Mouse (Mus musculus) urinary bladder, postnatal 14 days (tissue): Measurements from ENCODE around the gene Tpte.
A peak's percentile ranks its signal among the peaks of the same experiment; 100 is the strongest.

Source experiments
- DNase-seq: peaks from one replicate; pipeline ENCODE4 v3.0.0; 2021; ENCODE audit warnings: low spot score

Gene Tpte

DNA sequence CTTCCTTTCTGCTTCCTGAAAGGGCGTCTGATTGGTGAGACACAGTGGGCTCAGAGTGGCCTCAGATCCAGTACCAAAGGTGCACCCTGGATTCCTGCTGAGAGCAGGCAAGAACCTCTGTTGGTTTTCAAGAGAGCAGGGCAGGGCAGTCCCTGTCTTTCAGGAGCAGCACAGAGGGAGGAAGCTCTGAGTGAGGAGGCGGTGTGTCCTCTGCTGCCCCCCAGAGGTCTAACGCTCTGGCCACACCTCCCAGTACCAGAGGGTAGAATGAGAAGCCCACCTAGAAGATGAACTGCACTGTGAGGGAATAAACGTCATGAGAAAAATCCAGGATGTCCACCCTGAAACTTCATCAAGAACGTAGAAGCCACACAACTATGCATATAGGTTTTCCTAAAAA lies 93.7 kb downstream of the Tpte start:
- peak; percentile 27 for DNase-seq

DNA sequence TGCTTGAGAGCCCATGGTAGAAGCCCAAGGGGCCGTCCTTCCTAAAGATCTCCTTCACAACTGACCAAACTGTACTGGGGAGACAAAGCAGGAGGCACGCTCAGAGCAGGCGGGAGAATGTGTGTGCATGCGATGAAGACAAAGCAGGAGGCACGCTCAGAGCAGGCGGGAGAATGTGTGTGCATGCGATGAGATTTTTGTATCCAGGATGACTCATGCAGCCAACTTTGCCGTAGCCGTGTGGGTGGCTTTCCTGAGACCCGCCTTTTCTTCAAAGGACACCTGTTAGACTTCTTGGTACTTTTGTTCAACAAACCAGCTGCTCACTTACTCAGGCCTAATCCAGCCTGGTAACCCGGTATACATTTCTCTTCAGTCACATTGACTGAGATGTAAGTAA lies 97.7 kb downstream of the Tpte start:
- no peak for DNase-seq

DNA sequence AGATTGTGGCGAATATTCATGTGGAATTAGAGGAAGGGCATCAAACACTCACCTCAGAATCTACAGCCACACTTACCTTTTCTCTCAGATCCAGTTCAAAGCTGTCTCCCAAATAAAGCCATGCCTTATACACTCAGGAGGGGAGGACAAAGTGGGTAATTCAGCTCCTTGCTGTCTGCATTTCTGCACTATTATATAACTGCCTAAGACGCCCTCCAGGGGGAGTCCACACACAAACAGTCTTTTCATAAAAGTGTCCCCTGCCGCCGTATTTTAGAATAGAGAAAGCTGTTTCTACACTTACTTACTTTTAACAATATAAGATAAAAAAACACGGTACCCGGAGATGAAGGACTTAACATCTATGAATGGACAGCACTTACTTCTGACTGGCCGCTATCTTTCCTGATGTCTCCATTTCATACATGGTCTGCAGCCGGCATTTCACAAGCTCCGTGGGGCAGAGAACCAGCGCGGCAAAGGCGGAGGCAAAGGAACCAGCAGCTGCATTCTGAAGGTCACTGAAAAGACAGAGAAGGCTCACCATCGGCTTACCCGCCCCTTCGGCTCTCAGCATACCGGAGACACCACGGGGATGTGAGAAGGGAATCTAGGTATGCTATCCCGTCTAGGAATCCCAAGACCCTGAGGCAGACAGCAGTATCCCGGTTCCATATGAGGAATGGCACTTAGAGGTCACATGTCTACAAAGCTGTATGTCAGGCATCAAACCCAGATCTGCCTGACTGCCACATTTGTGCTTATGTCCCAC lies 99.8 kb downstream of the Tpte start:
- no peak for DNase-seq

DNA sequence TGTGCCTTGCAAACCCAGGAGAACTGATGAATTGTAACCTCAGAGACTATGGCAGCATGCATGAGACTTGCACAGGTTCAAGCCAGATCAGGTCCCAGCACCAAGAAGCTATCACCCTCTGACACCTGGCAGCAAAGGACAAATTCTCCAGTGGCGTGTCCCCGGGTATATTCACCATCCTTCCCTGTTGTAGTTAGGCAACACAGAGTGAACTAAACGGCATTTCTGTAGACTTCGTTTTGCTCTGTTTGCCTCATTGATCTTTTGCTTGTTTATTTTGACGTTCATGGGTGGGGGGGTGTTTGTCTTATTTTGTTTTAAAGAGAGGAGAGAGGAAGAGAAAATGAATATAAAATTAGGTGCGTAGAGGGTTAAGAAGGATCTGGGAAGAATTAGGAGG lies 101.9 kb downstream of the Tpte start:
- no peak for DNase-seq

DNA sequence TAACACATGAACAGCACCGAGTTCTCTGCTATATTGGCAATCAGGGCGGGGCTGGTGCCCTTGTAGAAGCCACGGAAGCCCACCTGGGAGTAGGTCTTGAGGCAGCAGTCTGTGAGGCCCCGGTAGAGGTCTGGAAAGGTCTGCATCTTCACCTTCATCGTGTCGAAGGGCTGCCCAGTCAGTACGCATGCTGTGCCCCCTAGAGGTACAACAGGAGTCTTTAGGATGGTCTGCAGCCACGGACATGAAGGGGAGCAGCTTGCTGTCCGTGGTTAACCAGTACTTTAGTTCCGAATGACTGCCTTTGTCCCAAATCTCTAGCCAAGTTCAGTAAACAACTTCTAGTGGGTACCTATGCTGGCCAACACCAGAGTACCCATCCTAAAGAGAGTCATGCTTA lies 106.6 kb downstream of the Tpte start:
- no peak for DNase-seq

DNA sequence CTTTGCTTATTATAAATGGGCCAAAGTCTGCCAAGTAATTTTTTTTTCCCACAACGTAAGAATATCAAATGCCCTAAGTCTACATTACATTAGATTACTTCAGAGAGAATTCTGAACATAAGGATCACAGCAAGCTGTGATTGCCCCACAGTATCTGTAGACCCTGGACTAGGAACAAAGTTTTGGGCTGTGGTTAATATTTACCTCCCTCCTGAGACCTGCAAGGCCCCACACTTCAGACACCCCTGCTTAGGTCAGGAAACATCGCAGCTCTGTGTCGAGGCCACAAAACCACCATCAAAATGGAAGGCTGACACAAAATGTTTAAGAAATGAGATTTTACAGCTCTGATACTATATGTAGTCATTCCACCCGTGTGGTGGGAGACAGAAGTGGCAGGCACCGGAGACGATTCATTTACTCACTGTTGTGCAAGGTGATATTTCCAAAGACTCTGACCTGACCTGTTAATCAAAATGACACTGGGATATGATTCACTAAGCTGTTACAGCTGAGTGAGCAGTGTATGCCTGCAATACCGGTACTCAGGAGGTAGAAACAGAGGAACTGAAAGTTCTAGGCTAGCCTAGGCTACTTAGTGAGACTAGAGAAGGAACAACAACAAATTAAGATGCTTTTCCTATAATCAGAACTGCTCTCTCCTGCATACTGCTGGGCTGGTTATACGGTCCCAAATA lies 107.7 kb downstream of the Tpte start:
- no peak for DNase-seq

DNA sequence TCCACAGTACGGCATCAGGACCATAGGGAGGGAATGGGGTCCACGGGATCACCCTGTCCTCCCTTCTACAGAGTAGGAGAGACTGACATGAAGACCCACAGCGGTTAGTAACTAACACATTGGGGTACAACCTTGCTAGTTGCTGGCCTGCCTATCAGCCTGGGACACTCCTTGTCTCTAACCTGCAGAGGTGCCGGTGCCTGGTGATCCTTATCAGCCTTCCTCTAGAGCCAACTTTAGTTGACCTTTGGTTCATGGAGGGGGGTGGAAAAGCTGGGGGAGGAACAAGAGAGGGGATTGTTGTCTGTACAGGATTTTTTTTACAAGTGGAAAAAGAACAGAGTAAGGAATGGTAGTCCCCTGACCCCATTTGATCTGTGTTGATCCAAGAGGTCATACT lies 111.2 kb downstream of the Tpte start:
- DNase-seq = no peak

DNA sequence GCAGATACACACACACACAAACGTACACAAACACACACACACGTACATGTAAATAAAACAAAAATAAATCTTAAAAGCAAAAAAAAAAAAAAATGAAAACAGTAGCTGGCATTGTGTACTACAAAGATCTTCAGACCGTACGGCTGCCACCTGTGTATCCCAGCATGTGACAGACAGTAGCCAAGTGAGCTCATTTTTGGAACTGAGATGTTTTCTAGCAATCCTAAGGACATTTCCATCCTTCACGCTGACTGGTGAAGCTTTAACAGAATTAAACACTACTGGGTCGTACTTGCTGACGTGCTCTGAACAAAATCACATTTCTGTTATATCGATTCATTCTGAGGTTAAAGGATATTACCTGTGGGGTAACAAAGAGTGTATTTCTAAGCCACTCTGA lies 112.0 kb downstream of the Tpte start:
- no peak for DNase-seq

DNA sequence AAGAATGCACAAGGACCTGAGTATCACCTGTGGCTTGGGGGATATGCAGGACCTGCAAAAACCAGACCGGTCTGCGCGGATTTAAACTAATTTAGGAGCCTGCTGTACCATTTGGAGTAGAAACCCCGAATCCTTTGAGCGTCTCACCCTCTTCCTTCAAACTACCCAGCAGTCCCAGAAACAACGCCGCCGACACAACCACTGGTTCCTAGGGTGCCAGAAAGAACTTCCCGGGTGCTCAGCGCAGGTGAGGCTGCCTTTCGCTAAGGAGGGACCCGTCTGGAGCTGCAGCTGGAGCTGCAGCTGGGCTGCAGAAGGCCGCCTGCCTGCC lies 114.5 kb downstream of the Tpte start:
- DNase-seq = no peak

DNA sequence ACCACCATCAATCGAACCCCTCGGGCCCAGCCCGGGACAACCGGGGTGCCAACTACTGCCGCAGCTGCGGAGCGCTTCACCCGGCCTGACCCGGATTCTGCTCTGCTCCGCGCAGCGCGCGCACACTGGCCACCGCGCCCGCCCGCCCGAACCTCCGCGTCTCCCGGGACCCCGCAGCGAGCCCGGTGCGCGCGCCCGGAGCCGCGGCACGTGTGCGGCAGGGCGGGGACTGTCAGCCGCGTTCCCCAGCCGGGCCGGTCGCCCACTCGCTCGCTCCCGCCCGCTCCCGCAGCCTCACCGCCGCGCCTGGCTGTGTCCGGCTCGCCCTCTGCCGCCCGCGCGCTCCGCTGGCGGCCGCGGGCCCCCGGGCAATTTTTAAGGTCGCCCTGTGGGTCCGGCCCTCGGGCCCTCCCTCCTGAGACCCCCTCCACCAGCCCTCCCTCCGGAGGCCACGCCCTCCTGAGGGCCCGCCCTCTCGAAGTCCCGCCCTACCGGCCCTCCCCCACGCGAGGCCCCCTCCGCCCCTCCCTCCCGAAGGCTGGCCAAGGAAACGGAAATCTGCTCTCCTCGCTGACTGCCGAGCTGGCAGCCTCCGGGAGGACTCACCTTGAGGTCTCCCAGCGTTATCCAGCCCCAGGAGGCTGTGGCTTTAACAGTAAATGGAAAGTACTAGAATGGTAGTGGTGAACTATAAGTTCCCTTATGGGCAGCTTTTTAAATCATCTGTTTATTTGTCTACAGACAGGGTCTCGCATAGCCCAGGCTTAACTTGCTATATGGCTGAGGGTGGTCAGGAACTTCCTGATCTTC lies 115.1 kb downstream of the Tpte start, which contains the start of gene Slc25a15:
TSS of gene Slc25a15 (minus strand) at position 456 of the 810 bp plus-strand sequence.
- peak; percentile 91 for DNase-seq

DNA sequence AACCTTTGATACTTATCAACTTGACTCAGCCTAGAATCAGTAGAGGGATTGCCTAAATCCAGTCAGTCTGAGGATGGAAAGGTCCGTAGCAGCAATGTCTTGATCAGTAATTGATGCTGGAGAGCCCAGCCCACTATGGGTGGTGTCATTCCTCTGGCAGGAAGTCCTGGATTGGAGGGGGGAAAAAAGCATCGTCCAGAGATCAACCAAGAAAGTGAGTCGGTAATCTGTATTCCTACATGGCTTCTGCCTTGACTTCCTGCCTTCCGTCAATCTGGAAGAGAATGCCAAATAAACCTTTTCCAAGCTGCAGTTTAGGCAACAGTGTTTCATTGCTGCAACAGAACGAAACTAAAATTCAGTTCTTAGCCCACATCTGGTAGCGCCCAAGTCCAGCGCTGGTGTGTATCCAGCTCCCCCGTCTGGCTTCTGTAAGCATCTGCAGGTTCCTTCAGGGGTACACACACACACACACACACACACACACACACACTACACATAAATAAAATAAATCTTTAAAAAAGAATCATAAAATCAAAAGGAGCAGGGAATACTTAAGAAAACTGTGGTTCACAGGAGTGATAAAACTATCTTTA lies 116.1 kb downstream of the Tpte start:
- DNase-seq = no peak

DNA sequence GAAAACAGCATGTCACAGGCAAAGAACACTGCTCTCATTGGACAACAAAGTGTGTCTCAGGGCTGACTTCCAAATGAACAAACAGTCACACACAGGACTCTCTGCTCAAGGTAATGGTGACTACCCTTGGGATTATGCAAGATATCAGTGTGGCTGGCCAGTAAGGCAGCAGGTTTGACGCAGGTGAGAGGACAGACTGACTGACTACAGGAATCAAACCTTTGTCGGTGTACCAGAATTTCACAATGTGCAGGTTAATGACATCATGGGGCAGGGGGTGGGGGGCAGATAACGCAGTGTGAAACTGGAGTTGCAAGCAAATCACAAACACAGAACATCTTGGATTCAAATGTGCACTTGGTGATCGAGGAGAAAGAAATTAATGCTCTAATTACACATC lies 117.4 kb downstream of the Tpte start:
- DNase-seq = no peak

DNA sequence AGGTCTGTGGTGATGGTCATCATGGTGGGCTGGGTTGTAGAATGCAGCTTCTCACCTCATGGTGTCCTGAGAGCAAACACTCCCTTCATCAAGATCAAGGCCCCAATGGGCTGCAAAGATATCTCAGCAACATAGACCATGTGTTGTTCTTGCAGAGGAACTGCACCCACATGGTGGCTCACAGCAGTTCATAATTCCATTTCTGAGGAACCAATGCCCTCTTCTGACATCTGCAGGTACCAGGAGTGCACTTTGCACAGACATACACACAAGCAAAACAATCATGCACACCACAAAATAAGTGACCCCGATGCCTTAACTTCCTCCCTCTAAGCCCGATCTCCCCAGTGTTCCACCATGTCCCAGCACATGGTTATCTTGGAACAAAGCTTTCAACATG lies 120.0 kb downstream of the Tpte start:
- no peak for DNase-seq

DNA sequence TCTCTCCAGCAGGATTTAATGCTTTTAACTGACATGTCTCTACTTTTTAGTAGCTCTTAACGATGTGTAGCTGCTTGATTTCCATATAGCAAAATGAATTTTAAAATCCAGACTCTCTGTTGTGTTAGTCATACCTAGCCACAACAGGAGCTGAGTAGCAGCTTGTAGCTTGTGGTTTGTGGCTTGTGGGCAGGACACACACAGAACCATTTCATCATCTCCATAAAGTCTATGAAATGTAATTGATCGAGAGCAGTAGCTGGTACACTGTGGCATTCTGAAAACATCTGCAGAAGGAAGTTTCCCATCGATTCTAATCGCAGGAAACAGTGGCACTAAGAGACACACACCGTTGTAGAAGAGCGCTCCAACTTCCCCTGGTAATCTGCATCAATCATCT lies 122.5 kb downstream of the Tpte start:
- no peak for DNase-seq

DNA sequence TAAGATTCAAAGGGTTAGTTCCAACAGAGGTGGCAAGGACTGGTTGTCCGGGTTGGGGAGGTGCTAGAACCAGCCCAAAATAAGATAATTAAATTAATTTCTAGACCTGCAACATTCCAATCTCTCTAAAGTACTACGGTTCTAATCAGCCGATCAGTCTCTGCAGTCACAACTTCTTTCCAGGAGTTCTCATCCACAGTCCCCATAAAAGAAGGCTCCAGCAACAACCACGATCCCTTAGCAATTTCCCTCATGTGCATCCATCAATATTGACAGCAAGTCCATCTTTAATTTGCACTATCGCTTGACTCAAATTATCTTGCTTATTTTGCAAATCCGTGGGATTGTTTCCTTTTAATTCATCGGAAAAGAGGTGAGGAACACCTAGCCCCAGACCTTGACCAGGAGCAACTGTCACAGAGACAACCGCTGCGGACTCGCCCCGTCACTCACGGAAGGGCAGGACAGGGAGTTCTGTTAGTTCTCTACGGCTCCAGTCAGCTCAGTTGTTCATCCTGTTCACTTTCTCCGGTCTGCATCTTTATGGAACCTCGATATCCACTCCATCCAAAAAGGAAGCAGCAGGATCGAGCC lies 127.5 kb downstream of the Tpte start:
- no peak for DNase-seq

DNA sequence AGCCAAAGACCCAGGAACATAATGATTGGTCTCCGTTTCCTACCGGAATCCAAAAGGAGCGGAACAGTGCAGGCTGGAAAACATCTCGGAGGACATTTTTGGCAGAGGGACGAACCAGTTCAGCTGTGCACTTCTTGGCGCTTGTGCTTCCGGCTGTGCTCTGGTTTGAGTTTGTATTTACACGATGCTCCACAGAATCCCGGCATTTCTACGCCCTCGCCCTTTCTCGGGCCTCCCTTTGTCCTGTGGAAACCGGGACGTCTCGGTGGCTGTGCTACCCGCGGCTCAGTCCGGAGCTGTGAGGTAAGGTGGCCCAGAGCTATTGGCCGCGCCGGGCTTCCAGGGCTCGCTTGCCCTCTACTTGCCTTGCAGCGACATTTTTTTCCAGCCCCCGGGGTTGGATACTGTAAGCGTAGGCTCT lies 128.1 kb downstream of the Tpte start, which contains the start of gene Mrps31:
TSS of gene Mrps31 (plus strand) at position 80 of the 421 bp plus-strand sequence.
- peak; percentile 79 for DNase-seq

DNA sequence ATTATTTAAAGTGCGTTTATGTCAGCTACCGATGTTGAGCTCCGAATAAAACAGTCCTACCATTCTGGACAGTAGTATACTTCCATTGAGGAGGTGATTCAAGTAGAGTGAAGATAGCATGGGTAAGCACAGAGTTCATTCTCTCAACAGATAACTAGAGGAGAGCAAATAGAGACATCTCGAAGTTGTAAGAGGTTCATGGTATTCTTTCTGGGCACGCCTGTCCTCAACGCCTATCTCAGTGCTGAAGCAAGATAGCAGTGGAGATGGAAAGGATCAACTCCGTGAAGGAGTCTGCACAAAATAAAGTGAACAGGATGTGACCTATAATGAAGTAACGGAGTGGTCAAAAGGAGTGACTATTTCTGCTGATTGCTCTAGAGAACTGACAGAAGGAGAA lies 128.7 kb downstream of the Tpte start:
- no peak for DNase-seq
